Comparison of ENCODE assay signal across 13 mouse cellular contexts in genomic region chr11:97334400-97334799, GRCm38 (mm10).
"Had no signal": no experiment of that assay in that cellular context is flagged by ENCODE, and none has a peak within 500 bp of the region (broad histone marks: within the 10 kb centered on the region; RNA-seq: fewer than 3 reads in every experiment).

No protein-coding gene starts in this region.

- H3K9ac ChIP-seq: kidney, embryonic 15.5 days; limb, embryonic 13.5 days; liver, embryonic 14.5 days; midbrain, embryonic 12.5 days; neural tube, embryonic 13.5 days had no signal

- H3K9me3 ChIP-seq: kidney, embryonic 15.5 days; limb, embryonic 13.5 days; midbrain, embryonic 12.5 days; neural tube, embryonic 13.5 days had no signal

- ATAC-seq: intestine, embryonic 16.5 days; midbrain, embryonic 16.5 days had no signal

- H3K4me3 ChIP-seq: kidney, embryonic 15.5 days; limb, embryonic 13.5 days; midbrain, embryonic 12.5 days; neural tube, embryonic 13.5 days had no signal

- H3K27me3 ChIP-seq: kidney, embryonic 15.5 days had no signal

- H3K27ac ChIP-seq: kidney, embryonic 15.5 days; limb, embryonic 13.5 days; liver, embryonic 14.5 days; midbrain, embryonic 12.5 days; neural tube, embryonic 13.5 days had no signal

- DNase-seq: left cerebral cortex, postnatal 4 days; lung, adult 18-20 months; lung, postnatal 4 days; right cerebral cortex, adult 18-20 months; right cerebral cortex, postnatal 25 days; thymus, postnatal 36 days had no signal

- H3K4me2 ChIP-seq: kidney, embryonic 15.5 days; limb, embryonic 13.5 days; midbrain, embryonic 12.5 days; neural tube, embryonic 13.5 days had no signal
